Mouse (Mus musculus) cortical plate, adult 2 months (tissue): ENCODE measurements at regions not wholly inside any gene's neighbourhood (a gene's known extent, or its start where the extent isn't known, plus 50 kb on each side); places are given as distances from the start of the nearest gene placed in this dataset.

Experiments
- CTCF ChIP-seq: fragments of 200-500 bp; IDR thresholded peaks from 2 replicates; pipeline ENCODE4 v1.5.1; 2011; ENCODE audit warnings: mild to moderate bottlenecking, control low read depth, low read length; ENCODE audit not compliant: insufficient read depth; ENCODE audit errors: extremely low read depth
- POLR2A ChIP-seq: fragments of 200-500 bp; IDR thresholded peaks from 2 replicates; pipeline ENCODE4 v1.6.1; 2011; ENCODE audit warnings: mild to moderate bottlenecking, low read length, control low read depth; ENCODE audit not compliant: insufficient read depth; ENCODE audit errors: extremely low read depth

DNA sequence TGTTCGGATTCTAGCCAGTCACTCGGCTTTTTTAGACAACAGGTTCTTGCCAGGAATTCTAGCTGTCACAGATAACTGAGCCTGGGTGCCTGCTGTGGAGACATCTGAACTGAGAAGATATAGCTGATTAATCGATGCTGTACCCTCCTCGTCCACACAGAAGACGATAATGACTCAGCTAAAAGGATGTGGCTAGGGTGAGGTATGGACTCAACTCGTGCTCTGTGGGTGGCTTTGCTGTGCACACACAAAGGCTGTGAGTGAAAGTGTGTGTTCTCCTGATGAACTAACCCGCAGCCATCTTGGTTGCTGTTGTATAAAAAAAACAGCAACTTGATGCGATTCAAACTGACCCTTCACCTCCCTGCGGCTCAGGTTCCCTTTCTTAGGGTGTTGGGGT lies 158.8 kb upstream of the Igsf21 start:
- TF ChIP-seq CTCF (no peak), POLR2A (no peak)
